Mouse (Mus musculus) heart, postnatal 10 days (tissue): ENCODE measurements at regions not wholly inside any gene's neighbourhood (a gene's known extent, or its start where the extent isn't known, plus 50 kb on each side); places are given as distances from the start of the nearest gene placed in this dataset.
A peak's percentile ranks its signal among the peaks of the same experiment; 100 is the strongest.

Experiments used
- DNase-seq, 2 experiments: peaks; one replicate each; pipeline ENCODE4 v3.0.0; 2021
- intact Hi-C: fragments of 180-260 bp; cut with DNase I; formaldehyde crosslinking; loops from one replicate; pipeline ENCODE4 v1.15.1; 2025

GRCm38 (mm10) chr19:21214253-21214652 lies 57.8 kb upstream of the Zfand5 start:
- intact Hi-C loops: no loop called here

DNA sequence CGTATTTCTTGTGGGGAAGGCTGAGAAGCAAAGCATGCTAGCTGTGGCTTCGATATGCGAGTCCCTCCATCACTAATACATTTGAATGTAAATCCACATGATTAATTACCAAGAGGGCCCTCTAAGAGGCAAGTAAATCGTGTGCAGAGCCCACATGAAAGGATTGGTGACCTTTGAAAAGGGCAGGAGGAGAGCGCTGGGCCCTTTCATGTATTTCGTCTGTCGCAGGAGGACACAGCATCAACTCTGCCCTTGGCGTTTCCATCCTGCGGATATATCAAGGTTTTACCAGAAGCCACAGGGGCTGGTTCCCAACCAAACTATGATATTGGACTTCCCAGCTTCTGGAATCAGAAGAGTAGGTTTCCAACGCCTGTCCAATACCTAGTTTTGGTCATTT lies 78.6 kb upstream of the Zfand5 start:
- no peak for DNase-seq
- intact Hi-C loops: no loop called here

More at GRCm38 (mm10) chr19:21214253-21214652, 57.8 kb upstream of the Zfand5 start:
- no peak for DNase-seq

DNA sequence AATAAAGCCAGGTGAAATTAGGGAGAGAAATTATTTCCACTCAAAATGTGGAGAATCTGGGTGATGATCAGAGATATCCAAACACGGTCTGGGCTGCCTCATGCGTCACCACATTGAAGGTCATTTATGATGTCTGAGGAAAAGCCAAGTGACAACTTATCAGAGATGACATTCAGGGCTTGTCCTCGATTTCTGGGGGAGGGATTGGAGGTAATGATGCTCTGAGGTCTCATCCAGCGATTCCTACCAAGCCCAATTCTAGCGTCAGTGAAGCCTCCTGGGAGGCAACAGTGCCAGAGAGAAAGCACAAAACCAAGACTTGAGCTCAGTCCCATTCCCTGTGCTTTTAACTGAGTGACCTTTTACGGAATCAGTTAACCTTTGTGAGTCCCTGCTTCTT lies 79.5 kb upstream of the Zfand5 start:
- intact Hi-C loops: no loop called here
- no peak for DNase-seq

DNA sequence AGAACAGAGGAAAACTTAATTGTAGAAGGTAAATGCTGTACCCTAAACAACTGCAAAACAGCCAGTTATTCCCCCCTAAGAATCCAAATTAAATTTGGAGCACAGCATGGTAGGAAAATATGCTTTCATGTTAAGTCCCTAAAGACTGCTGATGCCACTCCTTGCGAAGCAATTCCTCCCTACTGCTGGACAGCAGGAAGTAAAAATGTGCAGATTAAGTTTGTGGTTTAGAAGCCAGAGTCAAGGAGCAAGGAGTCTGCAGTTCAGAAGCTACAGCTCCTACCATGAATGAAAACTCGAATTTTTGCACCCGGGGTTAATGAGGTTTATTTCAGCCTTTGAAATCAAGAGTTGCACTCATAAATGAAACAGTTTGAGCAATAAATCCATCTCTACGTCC lies 82.9 kb upstream of the Zfand5 start:
- intact Hi-C loops: no loop called here
- no peak for DNase-seq

- intact Hi-C loops: no loop called here
- DNase-seq: no peak
These were observed 85.4 kb upstream of the Zfand5 start for GRCm38 (mm10) chr19:21186656-21187055.

DNA sequence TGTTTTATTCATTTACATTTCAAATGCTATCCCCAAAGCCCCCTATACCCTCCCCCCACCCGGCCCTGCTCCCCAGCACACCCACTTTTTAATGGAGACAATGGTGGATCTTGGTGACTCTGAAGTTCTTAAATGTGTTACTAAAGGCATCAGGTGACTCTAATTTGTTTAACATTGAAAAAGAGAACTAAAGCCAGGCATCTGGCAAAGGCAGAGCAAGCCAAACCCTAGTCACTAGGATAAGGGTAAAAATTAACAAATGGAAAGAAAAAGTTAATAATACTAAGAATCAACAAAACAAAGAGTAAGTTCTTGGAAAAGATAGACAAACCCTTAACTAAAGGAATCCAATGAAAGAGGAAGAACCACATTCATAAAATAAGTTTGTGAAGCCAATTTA lies 86.1 kb upstream of the Zfand5 start:
- intact Hi-C loops: no loop called here
- no peak for DNase-seq

- intact Hi-C loops: no loop called here
- DNase-seq: no peak
These were observed 89.0 kb upstream of the Zfand5 start for GRCm38 (mm10) chr19:21183028-21183427.

DNA sequence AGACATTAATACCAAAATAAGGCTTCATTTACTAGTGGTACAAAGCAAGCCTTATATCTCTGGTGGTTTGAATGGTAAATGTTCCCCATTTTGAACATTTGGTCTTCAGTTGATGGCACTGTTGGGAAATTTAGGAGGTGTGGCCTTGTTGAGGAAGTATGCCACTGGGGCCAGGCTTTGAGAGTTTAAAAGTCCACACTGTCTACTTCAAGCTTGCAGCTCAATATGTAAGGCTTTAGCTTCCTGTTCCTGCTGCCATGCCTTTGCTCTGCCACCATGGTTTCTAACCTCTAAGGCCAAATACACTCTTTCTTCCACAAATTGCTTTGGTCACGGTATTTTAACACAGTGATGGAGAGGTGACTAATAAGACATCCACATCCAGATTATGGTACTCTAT lies 92.2 kb upstream of the Zfand5 start:
- no peak for DNase-seq
- intact Hi-C loops: loop anchor here (5.0 kb wide), 1 partner anchor 143 kb away; no protein-coding TSS in a partner anchor

- peak; percentile 10 to 13 for DNase-seq
- intact Hi-C loops: loop anchor here (2.0 to 5.0 kb wide), 2 partner anchors 49 to 138 kb away; no protein-coding TSS in a partner anchor
These were observed 96.6 kb upstream of the Zfand5 start for GRCm38 (mm10) chr19:21175426-21175831.

DNA sequence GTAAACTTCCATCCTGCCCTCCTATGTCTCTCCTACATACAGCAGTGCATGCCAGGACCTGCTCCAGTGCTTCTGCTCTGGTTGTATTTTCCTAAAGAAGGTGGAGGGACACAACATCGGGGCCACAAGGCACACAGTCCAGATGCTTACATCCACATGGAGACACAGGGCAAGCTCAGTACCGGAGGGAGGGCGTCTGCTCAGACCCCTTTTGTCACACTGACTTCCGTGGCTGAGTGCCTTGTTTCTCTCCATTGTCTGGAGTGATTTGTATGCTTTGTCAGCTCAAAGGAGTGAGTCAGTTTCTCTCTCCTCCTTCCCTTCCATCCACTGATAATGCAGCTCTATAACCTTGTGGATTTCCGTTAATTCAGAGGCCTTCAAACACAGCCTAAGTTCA lies 97.4 kb upstream of the Zfand5 start:
- intact Hi-C loops: loop anchor here (2.0 to 5.0 kb wide), 2 partner anchors 48 to 137 kb away; no protein-coding TSS in a partner anchor
- no peak for DNase-seq

DNA sequence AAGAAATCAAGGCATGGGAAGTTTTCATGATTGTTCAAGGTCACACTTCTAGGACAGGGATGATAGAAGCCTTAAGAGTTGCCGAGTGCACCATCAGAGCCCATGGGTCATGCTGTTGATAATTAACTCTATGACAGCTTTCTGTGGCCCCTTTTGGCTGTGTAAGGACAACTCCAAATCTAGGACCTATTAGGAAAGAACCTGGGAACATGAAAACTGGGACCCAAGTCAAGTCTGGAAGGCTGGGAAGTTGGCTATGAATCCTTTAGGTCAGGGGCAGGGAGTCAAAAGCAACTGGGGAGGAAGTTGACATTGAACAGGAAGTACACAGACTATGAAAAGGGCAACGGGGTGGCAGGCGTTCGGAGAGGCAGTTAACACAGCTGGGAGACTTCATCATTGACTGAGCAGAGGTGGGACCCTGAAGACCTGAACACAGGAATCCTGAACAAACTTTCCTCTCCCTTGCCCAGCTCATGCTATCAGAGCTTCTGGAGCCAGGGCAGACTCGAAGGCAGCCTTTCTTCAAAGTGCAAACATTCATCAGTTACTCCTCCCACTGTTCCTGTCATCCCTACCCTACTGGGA lies 98.1 kb upstream of the Zfand5 start:
- no peak for DNase-seq
- intact Hi-C loops: loop anchor here (2.0 kb wide), 1 partner anchor 47 kb away; no protein-coding TSS in a partner anchor

DNA sequence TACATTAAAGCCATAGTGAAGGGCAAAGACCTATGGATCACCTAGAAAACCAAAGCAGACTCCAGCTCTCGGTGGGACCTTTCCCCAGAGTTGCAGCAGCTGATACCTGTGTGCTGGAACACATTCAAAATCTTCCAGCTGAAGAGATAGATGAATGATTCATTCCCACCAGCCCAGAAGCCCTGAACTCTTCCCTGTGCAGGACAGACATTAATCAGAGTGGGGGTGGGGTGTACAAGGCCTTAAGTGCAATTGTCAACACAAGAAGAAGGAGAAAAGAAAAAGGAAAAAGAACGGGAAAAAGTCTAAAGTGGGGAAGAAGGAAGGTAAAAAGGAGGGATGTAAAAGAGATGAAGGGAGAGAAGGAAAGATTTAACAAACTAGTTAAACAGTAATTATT lies 100.9 kb upstream of the Zfand5 start:
- no peak for DNase-seq
- intact Hi-C loops: no loop called here

DNA sequence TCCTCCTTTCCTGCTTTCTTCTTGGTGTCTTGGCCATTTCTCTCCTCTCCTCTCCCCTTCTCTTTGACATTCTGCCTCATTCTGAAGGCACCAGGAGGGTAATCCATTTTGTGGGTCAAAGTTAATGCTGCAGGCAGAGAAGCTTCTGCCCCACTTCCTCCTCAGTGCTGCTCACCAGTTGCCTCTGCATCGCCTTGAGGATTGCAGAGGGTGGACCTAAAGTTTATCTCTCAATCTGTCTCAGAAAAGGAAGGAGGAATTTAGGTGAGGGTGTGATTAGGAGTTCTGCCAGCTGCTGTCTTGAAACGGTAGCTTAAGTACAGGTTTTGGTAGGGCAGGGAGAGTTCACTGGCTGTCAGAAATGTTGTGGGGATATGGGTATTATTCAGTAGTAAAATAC lies 101.3 kb upstream of the Zfand5 start:
- no peak for DNase-seq
- intact Hi-C loops: no loop called here

- intact Hi-C loops: no loop called here
- DNase-seq: no peak
These were observed 105.1 kb upstream of the Zfand5 start for GRCm38 (mm10) chr19:21166939-21167338.

DNA sequence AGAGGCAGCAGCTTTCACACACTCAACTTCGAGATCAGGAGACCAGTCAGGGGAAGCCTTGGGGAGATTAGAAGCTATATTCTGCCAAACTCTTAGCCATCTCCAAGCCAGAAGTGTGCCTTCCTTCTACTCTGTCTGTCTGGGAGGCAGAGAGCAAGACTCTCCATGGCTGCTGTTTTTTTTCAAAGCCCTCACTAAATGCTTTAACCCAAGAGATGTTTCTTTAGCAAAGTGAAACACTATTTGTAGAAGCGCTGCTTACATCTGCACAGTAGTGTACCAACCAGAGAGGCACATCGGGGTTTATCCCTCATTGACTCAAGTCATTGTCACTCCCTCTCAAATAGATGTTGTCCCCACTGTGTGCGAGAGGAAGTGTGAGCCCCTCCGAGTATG lies 105.6 kb upstream of the Zfand5 start:
- DNase-seq: no peak
- intact Hi-C loops: no loop called here

GRCm38 (mm10) chr19:21165763-21166464 lies 106.2 kb upstream of the Zfand5 start:
- intact Hi-C loops: no loop called here
- no peak for DNase-seq

GRCm38 (mm10) chr19:21163978-21164377 lies 108.1 kb upstream of the Zfand5 start:
- intact Hi-C loops: no loop called here
- DNase-seq: no peak

DNA sequence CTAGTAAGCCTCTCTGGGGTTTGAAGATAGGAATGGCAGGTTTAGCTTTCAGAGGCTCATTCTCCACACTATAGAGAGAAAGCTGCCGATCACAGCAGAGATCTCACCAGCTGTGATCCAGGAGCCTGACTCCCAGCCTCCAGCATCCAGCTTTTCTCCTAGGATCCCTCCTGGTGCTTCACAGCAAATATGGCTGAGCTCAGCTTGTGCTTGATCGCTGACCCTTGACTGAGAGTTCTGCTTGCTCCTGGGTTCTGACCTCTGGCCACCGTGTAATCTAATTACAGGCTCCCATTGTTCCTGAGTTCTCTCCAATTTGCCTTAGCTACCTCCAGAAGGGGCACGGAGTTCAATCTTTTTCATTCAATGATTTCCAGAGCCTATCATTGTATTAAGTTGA lies 111.1 kb upstream of the Zfand5 start:
- intact Hi-C loops: no loop called here
- DNase-seq: no peak

DNA sequence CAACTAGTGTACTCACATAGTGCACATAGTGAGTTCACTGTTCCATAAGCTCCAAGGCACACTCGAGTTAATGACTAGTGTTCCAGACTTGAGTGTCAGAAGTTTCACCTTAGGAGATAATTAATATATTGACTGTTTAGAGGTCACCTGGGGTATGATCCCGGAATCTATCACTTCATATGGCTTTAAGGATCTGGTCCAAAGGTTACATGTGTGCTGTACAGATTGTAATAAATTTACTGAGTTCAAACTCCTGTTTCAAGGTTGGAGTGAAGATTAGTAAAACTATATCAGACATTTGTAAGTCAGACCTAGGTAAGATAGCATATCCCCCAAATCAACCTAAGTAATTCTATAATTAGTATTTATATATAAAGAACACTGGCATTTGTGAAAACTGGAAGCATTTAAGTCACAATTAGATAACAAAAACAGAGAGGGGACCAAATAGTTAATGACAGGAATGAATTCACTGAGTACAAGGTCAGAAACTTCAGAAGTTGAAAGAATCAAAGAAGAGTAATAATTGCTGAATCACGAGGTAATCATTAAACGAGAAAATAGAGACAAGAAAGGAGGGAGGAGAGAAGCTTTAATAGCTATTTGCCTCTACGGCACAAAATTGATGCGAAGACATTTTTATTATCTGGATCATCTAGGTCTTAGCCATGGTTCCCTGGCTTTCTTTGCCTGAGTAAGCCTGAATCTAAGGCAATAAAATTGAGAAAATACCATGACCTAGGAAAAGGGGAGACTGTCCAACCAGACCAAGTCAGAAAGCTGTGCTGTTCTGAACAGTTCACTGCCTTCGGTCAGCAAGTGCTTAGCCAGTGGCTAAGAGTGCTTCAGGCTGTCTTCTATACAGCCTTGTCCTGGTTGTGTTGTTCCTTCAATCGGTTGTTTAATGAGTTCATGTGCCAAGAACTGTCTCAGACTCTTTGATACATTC lies 112.6 kb upstream of the Zfand5 start:
- intact Hi-C loops: no loop called here
- DNase-seq: no peak

DNA sequence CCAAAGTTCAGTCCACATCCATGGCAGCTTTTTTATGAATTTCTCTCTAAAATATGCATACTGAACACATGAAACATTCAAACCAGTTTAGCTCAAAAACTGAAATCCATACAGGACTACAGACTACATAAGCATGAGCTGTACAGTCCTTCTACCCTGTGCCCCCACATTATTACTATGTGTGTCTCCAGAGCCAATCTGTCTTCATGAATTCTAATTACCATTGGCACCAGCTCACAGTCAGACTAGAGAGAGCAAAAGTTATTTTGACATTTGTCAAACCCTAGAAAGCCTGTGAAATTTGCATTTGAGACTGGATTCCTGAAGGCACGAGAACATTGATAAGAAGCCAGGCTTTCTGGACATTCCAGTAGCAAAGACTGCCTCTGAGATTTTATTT lies 117.9 kb upstream of the Zfand5 start:
- intact Hi-C loops: no loop called here
- no peak for DNase-seq

GRCm38 (mm10) chr19:21152027-21152426 lies 120.1 kb upstream of the Zfand5 start:
- peak; percentile 43 to 48 for DNase-seq
- intact Hi-C loops: no loop called here
